Mouse (Mus musculus): ENCODE data around the gene Suclg2. TPM values are rescaled to one million over a fixed set of nuclear protein-coding genes. Genes with fewer than 3 reads are reported as not detected.
"Not testable (repeated sequence)": the region's sequence is repeated elsewhere in the genome, so short reads cannot be mapped to it uniquely, and the experiment has no call there.

Suclg2 gene
- total RNA-seq, 2 experiments from 2014 or later, result 13.2 to 14.0 TPM

DNA sequence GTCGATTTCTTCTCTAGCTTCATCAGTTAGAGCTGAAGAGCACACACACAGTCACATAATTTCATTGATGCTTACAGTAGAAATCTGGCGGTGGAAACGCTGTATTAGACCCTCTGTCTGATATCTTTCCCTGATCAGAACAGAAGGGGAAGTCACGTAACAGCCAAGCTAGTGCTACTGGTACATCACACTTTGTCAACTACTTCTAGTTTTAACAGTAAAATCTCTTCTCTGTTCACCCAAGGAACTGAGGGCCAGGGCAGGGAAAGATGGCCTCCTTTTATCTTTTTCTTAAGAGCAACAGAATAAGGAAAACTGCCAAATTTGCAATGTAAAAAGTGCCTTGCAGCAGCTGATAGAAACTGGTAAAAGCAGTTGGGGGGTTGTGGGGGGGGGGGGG lies 97.8 kb downstream of the Suclg2 start:
- no peak for DNase-seq

DNA sequence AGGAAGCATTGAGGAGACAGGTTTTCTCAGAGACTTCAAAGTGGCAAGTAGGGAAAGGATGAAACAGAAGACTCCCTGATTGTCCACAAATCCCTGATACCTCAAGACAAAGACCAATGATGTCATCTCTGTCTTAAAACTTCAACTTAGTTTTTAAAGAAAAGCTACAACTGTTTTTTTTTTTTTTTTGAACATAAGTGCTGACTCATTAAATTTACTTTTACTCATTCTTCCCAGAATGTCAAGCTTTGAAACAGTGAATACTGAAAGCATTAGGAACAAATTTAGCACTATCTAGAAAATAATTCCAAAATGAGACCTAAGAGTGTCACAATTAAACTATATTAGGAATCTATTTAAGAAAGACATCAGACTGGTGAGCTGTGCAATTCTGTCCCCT lies 98.8 kb downstream of the Suclg2 start:
- no peak for DNase-seq

DNA sequence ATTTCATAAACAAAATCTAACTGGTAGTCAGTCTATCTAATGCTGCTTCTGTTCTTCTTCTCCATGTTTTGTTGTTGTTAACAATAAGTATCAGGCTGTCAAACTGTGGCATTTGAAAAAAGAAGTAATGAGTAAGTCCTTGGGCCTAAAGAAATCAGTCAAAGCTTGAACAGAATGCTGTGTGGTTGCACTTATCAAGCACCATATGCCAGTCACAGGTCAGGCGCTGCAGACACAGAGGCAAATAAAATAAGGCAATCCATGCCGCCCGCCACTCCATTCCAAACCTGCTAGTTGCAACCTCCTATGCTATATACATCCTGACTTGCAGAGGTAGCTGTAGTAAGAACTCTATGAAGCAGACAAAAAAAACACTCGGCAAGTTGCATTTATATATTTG lies 100.2 kb downstream of the Suclg2 start:
- DNase-seq, result no peak

DNA sequence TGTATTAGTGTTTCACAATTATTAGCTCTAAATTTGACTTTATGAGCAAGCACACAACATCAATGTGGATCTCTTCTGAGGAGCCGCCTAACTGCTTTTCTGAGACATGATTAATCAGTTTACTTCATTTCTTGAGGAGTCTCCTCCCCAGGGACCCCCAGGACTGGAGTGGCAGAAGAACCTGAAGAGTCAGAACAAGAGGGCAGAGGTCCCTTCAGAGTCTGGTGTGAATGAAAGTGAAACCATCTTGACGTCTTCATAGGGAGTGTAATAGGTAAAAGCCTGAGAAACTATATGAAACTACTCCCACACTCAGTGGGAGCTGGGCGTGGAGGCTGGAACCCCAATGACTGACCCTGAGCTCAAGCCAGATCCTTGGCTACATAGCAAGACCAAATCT lies 105.4 kb downstream of the Suclg2 start:
- DNase-seq, result no peak

DNA sequence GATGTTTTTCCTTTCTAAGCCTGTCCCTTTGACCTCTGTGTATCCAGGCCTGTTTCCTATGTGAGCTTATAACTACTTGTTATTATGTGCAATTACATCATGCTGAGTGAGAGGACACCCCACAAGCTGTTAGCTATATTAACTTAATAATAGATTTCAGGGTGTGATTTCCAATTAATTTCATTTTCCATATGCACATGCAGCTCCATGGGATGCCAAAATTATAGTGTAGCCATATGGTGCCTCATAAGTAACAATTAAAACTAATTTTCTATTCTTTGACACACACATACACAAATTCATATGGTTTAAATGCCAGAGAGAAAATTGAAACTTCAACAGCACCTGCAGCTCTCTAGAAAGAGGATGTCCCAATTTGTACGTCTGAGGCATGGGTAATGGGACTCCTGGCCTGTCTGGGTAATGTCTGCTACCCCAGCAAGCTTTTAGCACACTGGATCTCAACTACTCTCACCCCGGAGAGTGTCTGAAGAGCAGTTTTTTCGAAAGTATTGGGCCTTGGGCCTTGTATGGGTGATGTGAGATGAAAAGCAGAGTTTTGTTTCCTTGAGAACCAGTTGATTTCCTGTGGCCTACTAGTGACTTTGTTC lies 106.1 kb downstream of the Suclg2 start:
- DNase-seq, result no peak

DNA sequence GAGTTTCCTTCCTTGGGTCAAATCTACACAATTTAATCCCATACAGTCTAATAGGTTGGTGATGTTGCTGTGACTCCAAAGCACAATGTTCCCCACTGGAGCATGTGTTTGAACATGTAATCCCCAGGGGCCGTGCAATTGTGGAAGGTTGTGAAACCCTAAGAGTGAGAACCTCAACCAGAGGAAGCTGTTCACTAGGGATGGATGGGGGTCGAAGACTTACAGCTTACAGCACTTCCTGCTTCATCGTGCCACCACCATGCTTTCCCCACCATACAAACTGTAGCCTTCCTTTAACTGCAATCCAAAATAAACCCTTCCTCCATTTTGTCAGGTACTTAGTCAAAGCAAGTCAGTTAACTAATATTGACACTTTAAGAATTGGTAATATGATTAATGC lies 107.5 kb downstream of the Suclg2 start:
- no peak for DNase-seq

DNA sequence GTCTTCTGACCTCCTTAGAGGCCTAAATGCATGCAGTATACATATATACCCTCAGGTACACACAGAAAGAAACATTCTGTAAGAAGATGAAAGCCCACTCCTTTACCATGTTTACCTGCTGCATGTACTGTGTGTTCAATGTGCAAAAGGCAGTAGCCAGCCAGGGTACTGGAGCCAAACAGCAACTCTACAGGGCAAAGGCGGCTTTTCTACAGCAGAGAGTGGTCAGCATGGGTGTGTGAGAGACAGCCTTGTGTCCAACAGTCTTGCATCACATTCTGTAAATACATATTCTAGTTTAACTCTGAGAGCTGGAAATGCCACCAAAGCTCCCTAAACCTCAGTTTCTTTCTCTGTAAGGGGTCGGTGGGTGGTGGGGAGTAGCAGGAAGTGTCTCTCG lies 110.5 kb downstream of the Suclg2 start:
- DNase-seq, result no peak

DNA sequence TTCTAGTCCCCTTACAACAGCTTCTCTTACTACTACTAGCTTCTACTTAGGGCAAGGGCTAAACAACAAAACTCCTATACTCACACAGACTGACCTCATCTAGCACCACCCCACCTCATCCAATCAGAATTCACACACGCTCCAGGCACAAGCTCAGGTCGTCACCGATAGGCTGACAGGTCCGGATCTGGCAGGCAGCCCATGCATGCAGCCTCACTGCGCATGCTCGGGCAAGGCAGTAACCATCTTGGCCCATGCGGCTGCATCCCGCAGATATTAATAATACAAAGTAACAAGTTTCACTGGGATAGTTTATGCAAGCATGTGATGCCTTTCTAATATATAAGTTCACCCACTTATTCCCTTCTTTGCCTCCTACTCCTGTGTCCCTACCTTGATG lies 117.9 kb downstream of the Suclg2 start:
- not testable (repeated sequence) for DNase-seq

DNA sequence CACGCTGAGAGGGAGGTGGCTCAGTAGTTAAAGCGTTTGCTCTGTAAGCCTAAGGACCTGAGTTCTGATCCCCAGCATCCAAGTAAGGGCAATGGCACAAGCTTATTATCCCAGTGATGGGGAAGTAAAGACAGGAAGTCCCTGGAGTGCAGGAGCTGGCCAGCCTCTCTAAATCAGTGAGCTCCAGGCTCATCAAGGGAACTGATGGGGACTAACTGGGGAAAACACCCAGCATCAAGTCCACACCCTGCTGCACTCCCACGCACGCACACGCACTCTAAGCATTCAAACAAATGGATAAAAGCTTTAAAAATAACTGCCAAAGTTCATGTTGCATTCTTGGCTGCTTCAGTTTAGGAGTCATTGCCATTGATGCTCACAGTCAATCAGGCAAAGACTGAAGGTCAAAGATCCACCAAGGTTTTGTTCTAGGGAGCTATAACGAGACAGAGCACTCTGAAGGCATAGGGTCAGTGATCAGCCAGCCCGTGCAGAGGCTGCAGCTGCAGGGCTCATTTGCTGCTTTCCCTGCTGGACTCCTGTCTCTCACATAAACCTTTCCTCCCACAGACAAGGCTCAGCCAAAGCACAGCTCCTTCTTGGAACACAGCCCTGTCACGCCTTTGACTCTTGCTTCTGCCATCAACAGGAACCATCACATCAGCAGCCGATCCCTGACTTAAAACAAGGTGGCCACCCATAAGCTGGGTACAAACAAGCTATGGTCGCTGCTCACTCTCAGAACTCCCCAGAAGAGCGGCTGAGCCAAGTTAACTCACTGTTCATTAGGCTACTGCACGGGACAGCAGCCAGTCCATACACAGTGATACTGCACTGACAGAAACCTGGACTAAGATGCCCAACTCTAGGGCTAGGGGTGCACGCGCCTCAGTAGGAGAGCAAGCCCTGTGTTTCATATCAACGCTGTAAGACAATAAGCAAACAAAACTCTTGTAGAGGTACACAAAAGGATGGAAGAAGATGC lies 121.5 kb downstream of the Suclg2 start:
- DNase-seq, result no peak

DNA sequence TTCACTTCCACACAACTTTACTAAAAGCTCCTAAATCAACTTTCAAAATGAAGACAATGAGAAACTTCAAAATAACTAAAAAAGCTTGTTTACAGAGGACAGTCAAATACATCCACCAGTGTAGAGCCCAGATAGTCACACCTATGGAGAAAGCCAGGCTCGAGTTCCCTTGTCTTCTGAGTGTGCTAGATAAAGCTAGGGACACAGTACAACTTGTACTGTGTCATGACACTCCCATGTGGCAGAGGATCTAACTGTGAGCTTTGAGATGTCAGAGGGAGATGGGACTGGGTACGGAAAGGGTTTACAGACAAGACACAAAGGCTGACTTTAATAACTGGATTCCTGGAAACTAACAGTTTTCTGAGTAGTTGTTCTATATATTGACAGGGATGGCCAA lies 122.7 kb downstream of the Suclg2 start:
- no peak for DNase-seq

DNA sequence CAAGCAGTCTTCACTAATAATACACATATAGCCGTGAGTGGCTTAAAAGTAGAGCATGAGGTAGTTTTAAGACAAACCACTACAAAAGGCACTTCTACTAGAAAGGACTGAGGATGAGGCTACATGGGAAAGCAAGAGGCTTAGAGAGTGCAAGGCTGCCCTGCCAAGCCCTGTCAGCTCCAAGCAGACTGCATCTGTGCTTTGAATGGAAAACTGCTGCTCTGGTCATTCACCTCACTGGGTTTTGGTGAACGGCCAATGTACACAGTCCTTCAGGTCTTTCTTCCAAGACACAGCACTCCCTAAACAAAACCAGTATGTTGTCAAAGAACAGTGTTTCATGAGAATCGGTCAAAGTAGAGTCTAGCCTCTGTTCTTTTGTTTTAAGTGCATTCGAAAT lies 124.4 kb downstream of the Suclg2 start:
- no peak for DNase-seq

DNA sequence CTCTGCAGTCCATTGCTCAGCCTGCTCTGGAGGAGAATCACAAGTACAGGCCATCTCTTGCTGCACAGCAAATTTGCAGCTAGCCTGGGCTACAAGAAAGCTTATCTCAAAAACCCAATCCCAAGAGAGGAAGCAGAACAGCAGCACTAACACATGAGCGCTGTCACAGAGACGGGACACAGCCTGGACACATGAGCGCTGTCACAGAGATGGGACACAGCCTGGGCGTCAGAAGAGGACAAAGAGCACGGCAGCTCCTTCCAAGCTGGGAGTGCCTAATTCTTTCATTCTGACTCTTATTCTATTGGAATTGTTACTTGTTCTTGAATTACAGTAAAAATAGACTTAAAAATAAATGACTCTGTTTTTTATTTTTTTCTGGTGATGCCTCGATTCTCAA lies 126.2 kb downstream of the Suclg2 start:
- DNase-seq, result no peak

DNA sequence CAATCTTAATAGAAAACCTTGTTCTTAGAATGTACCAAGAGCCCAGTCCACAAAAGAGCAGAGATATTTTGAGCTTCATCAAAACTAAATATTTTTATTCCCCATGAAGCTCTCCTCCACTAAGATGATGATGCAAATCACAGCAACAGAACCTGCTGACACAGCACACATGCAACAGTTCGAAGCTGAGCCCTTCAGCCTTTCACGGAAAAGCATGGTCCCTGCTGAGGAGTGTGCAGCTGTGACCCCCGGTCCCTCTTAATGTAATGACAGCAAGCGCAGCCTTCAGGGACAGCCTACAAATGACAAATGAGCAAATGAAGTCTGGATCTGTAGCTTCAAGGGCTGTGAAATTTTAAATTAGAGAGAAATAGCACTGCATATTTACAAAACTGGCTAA lies 128.1 kb downstream of the Suclg2 start:
- DNase-seq, result no peak

DNA sequence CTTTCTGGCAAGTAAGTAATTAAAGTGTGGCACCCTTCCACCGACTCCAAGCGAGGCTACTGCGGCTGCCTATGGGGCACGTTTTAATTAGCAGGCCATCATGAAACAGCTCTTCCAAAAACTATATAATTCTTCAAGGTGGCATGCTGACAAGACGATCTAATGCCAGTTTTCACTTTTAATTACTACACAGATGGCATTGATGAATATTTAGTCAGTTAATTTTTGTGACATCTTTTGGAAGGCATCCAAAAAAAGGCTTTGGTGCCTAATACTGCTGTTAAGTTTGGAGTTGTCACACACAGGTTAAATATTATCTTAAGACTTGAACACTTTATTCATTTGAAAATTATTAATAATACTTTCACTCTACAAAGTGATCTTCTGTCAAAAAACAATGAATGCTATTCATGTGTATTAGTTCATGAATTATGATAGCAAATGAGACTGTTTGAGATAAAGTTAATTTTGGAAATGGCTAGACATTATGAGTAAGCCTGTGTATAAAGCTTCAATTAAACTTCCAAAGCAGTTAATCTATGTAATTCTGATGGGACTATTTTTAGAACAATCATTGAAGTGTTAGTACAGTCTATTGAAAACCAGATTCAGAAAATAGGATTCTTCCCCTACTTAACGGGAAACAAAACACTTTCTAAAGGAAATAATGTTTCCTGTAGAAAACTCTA lies 131.3 kb downstream of the Suclg2 start:
- no peak for DNase-seq

DNA sequence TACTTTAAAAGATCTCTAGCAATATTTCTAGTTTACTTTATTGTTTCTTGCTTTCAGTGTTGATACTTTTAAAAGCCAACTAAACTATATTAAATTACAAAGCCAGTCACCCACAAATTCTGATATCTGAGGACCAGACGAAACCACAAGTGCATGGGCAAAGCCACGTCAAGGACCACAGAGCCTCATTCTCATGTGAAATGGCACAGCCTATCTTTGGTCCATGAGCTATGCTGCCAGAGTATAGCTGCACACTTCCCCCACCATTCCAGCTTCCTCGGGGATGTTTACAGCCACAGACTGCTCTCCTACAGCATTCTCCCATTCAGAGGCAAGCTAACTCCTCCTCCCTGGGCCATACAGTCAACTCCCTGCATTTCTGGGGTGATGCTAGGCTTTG lies 136.7 kb downstream of the Suclg2 start:
- DNase-seq, result no peak

DNA sequence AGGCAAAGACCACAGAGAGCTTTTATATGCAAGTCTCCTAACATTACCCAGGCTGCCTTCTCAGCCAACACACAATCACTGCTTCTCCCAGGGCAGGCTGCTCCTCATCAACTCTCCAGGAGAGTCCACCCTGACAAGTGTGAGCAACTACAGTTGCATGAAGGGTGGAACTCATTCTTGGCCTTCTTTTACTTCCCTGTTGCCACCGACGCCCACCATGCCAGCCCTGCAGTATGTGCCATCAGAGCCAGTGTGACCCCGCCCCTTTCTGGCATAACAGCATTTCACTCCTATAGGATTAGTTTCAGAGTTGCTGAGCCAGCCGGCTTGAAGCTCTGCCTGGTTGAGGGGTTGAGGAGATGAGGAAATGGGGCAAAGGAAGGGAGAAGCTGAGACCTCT lies 138.8 kb downstream of the Suclg2 start:
- no peak for DNase-seq

DNA sequence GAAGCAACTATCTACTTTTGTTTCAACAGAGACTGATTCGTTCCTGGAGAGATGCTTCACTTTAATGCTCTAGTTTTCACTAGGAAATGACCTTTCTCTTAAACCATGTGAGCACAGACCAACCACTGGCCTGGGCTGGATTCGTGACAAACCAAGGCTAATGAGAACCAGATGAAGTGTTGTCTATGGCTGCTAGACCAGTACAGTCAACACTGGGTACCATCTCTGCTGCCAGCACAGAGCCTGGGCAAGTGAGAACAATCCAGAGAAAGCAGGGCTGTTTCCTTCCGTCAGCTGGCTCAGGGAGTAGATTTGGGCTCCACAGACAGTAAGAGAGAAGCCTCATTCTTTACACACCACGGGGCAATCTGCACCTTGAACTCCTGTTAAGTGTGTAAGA lies 143.1 kb downstream of the Suclg2 start:
- no peak for DNase-seq

DNA sequence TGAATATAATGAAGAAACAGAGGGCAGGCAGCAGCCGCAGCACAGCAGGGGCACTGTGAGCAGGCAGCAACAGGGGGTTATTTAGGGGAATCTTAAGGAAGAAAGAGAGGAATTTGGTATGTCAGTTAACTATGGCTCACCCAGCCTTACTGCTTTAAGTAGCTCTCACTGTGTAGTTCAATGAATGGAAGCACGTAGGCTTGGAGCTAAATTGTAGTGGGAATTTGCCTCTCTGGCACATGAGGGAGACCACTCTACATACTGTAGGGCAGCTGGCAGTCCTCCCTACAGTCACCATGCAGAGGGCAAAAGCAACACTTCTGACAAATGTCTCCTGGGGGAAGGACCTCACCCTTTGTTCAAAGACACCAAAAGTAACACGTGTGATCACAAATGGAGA lies 143.7 kb downstream of the Suclg2 start:
- DNase-seq, result no peak

DNA sequence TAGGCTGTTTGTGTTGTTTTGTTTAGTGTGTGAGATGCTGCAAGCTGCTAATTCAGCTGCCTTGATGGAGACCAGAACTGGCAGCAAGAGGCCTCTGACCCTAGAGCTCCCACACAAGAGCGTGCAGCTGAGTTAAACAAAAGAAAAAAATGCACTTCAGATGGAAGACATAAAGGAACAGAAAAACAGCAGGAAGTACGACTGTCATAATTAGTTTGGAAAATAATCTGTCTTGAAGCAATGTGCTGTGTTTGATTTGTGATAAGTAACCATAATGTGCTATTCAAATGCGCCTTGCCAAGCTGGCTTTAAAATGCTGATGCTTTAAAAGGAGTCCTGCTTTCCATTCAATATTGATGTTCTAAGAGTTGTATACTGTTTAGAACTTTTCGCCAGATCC lies 144.2 kb downstream of the Suclg2 start:
- no peak for DNase-seq

DNA sequence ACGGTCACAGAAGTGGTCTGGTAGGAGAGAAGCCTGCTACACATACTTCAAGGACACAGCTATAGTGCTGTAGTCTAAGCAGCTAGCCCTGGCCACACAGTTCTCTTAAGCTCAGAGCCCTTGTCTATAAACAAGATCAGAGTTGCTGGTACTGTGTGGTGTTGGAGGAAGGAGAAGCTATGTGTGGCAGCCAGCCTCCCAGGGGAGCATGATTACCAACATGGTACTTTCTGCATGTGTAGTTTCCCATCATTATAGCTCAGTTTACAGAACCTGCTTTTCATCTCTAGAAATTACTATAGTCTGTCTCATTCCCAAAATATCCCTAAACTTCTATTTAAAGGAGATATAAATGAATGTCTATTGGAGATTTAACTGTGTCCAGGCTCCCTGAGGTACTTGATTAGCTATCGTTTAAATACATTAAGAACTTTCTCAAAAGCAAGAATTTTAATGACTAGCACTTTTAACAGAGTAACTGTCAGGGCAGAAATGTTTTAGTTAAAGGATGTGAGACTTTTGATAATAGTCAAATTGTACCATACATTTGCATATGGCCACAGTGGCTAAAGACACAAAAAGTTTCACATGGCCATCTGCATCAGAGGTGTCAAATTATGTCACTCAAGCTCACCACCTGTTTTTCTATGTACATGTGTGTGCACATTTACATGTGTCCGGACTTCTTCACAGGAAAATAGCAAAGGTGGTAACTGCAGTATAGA lies 145.4 kb downstream of the Suclg2 start:
- no peak for DNase-seq

DNA sequence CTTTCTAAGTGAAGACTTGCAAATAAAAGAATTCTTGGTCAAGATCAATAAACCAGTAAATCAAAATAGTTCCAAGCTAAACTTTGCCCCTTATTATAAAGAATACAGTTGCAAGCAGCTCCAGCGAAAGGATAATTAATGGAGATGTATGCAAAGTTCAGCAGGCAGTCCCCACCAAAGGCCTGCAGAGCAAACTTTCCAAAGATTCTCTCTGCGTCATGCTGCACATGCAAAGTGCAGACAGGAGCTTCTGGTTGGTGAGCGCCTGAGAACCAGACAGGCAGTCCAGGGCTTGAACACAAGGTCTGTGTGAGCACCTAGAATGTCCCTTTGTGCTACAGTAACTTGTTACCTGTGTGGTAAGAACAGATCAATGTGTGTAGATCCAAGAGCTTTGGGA lies 147.0 kb downstream of the Suclg2 start:
- DNase-seq, result no peak

DNA sequence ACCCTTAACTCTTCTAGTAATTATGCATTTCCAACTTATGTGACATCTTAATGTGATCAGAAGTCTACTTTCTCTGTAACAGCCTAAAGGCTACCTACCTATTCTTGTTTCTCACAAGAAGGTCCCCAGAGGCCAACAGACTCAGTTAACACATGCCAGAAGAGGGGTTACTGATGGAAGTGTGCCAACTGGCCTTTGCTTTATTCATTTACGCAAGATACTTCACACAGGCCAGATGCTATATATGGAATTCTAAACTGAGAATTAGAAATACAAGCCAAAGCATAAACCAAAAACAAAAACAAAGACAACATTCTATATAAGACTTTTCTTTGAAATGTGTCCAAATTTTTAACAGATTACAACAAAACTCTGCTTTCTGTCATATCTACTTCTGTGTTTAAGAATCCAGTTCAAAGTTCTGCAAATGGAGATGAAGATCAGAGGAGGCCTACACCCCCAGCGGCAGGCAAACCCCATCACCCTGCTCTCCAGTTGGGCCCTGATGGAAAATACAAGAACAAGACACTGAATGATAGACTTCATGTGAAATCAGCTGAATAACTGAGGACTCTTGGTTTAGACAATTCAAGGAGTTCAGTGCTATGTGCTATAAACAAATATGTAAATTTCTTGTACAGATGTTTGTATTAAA lies 155.1 kb downstream of the Suclg2 start:
- DNase-seq, result no peak
